Mouse (Mus musculus) CH12.LX (cell line): ENCODE results near the gene Fshr.

Experiments
- CTCF ChIP-seq, 2 experiments: IDR thresholded peaks in 1 of 2; conservative IDR thresholded peaks in 1 of 2; 2 replicates each; pipeline ENCODE4 v1.5.1; 2011 to 2012; ENCODE audit warnings: low read depth in 2 of 2, low read length in 2 of 2, improper control_type of control experiment in 1 of 2, inconsistent platforms in 1 of 2, mild to moderate bottlenecking in 1 of 2, moderate library complexity in 1 of 2
- ELF1 ChIP-seq: IDR thresholded peaks from 2 replicates; pipeline ENCODE4 v1.6.1; 2014; ENCODE audit warnings: low read depth, mild to moderate bottlenecking, inconsistent platforms, low read length, improper control_type of control experiment
- EP300 ChIP-seq: IDR thresholded peaks from 2 replicates; pipeline ENCODE4 v1.6.1; 2011; ENCODE audit warnings: low read length, improper control_type of control experiment
- JUN ChIP-seq: IDR thresholded peaks from 2 replicates; pipeline ENCODE4 v1.6.1; 2011; ENCODE audit warnings: low read depth, mild to moderate bottlenecking, low read length, improper control_type of control experiment, moderate library complexity; ENCODE audit not compliant: insufficient read depth
- MAFK ChIP-seq: IDR thresholded peaks from 2 replicates; pipeline ENCODE4 v1.6.1; 2011; ENCODE audit warnings: low read length, improper control_type of control experiment; ENCODE audit not compliant: insufficient replicate concordance
- MEF2A ChIP-seq: IDR thresholded peaks from 2 replicates; pipeline ENCODE4 v1.6.1; 2014; ENCODE audit warnings: low read depth, mild to moderate bottlenecking, inconsistent platforms, low read length, improper control_type of control experiment, borderline replicate concordance
- MXI1 ChIP-seq: IDR thresholded peaks from 2 replicates; pipeline ENCODE4 v1.6.1; 2011; ENCODE audit warnings: mild to moderate bottlenecking, low read depth, low read length, improper control_type of control experiment
- NELFE ChIP-seq: IDR thresholded peaks from 2 replicates; pipeline ENCODE4 v1.6.1; 2011; ENCODE audit warnings: low read depth, low read length, improper control_type of control experiment
- POLR2A ChIP-seq: IDR thresholded peaks from 2 replicates; pipeline ENCODE4 v1.6.1; 2011; ENCODE audit warnings: low read depth, mild to moderate bottlenecking, improper control_type of control experiment, low read length
- RAD21 ChIP-seq: IDR thresholded peaks from 2 replicates; pipeline ENCODE4 v1.6.1; 2011; ENCODE audit warnings: low read depth, mild to moderate bottlenecking, low read length, improper control_type of control experiment, moderate library complexity
- TBP ChIP-seq: conservative IDR thresholded peaks from 2 replicates; pipeline ENCODE4 v1.6.1; 2011; ENCODE audit warnings: low read depth, low read length, improper control_type of control experiment
- TCF12 ChIP-seq: IDR thresholded peaks from 2 replicates; pipeline ENCODE4 v1.6.1; 2014; ENCODE audit warnings: low read depth, mild to moderate bottlenecking, inconsistent platforms, low read length, improper control_type of control experiment
- USF1 ChIP-seq: IDR thresholded peaks from 2 replicates; pipeline ENCODE4 v1.6.1; 2014; ENCODE audit warnings: low read depth, mild to moderate bottlenecking, inconsistent platforms, low read length, improper control_type of control experiment
- ZC3H11A ChIP-seq: IDR thresholded peaks from 2 replicates; pipeline ENCODE4 v1.6.1; 2012; ENCODE audit warnings: low read depth, mild to moderate bottlenecking, inconsistent platforms, low read length, improper control_type of control experiment

- TF ChIP-seq NELFE: no peak
- TF ChIP-seq ZC3H11A: no peak
- no peak for TF ChIP-seq CTCF (conservative IDR thresholded peaks at IDR 0.05 in 1 of 2, IDR thresholded peaks at IDR 0.05 in 1 of 2; ENCODE audit: low read depth in 2 of 2, low read length in 2 of 2)
- TF ChIP-seq TBP: no peak
- no peak for TF ChIP-seq USF1
- no peak for TF ChIP-seq MEF2A
- no peak for TF ChIP-seq POLR2A
- no peak for TF ChIP-seq JUN
- no peak for TF ChIP-seq ELF1
- no peak for TF ChIP-seq TCF12
- TF ChIP-seq RAD21: no peak
- no peak for TF ChIP-seq EP300
- TF ChIP-seq MAFK: no peak
- no peak for TF ChIP-seq MXI1
Observed at GRCm38 (mm10) chr17:89064327-89065095, 136.0 kb downstream of the Fshr start.
